Mouse (Mus musculus) midbrain, embryonic 11.5 days (tissue): Measurements from ENCODE around the gene H2-M2. TPM values are rescaled to one million over a fixed set of nuclear protein-coding genes. Genes with fewer than 3 reads are reported as not detected.
"Not testable (repeated sequence)": the region's sequence is repeated elsewhere in the genome, so short reads cannot be mapped to it uniquely, and the experiment has no call there.

Experiments
- ATAC-seq: fragments of 200-750 bp; cut with Nextera tagmentation; 2 replicates; pipeline ENCODE4 v1.8.0; 2017; ENCODE audit warnings: moderate TSS enrichment, moderate library complexity; ENCODE audit not compliant: low FRiP score
- DNase-seq: peaks from one replicate; pipeline ENCODE4 v3.0.0; 2015; ENCODE audit warnings: low spot score; ENCODE audit errors: missing footprints
- H3K27ac ChIP-seq: fragments of 300-500 bp; sonication (generic); 2 replicates; pipeline ENCODE4 v1.5.1; 2014; ENCODE audit warnings: low read depth, low read length
- H3K27me3 ChIP-seq: fragments of 300-500 bp; sonication (generic); 2 replicates; pipeline ENCODE4 v1.6.1; 2014; ENCODE audit warnings: mild to moderate bottlenecking, low read length, moderate library complexity, mixed read lengths; ENCODE audit not compliant: control insufficient read depth, insufficient read depth
- H3K36me3 ChIP-seq: fragments of 300-500 bp; sonication (generic); 2 replicates; pipeline ENCODE4 v1.6.1; 2014; ENCODE audit warnings: mild to moderate bottlenecking, low read length, moderate library complexity, mixed read lengths; ENCODE audit not compliant: control insufficient read depth, insufficient read depth
- H3K4me1 ChIP-seq: fragments of 300-500 bp; sonication (generic); 2 replicates; pipeline ENCODE4 v1.6.1; 2014; ENCODE audit warnings: low read length; ENCODE audit not compliant: control insufficient read depth, insufficient read depth
- H3K4me2 ChIP-seq: fragments of 300-500 bp; sonication (generic); 2 replicates; pipeline ENCODE4 v1.6.1; 2014; ENCODE audit warnings: mild to moderate bottlenecking, moderate library complexity
- H3K4me3 ChIP-seq: fragments of 300-500 bp; sonication (generic); 2 replicates; pipeline ENCODE4 v1.5.1; 2014; ENCODE audit warnings: low read depth, low read length
- H3K9ac ChIP-seq: fragments of 300-500 bp; sonication (generic); 2 replicates; pipeline ENCODE4 v1.6.1; 2014; ENCODE audit warnings: low read length
- H3K9me3 ChIP-seq: fragments of 300-500 bp; sonication (generic); 2 replicates; pipeline ENCODE4 v1.6.1; 2016; ENCODE audit warnings: low read length; ENCODE audit not compliant: control insufficient read depth
- WGBS: fragments of 180-500 bp; shearing (Covaris S2); extraction: QIAGEN DNeasy Blood & Tissue Kit; methylation state at CpG from one replicate; pipeline ENCODE4 v1.1.7; 2014; 5-methylcytosine and 5-hydroxymethylcytosine counted together
- polyA plus RNA-seq: library from polyadenylated mRNA; unstranded; fragments of >200 nt; fragmentation: Nextera tagmentation; extraction: Ambion mirVana; gene quantifications from 2 replicates; pipeline ENCODE4 v1.2.1, GENCODE M21; 2014

The H2-M2 gene
- not detected in 2 replicates for polyA plus RNA-seq

DNA sequence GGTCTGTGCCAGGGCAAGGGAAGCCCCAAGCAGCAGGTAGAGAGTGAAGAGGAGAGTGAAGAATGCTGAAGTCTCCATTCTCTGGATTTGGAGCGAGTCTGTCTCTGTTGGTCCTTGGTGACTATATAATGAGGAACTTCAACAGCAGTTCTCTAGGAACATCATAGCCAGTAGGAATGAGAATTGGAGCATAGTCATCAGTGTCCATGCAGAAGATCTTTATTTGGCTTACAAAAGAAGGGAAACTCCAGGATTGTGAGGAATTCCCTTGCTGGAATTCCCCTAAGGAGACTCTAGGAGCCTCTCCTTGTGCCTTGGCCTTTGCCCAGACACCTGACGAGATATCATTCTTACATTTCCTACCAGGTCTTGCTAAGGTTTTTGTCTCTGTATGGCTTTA lies at the start of gene H2-M2:
H2-M2 (minus strand) TSS at position 101 of the 400 bp plus-strand sequence.
- ATAC-seq (no peak), DNase-seq (no peak)
- no peak within 1 kb of the TSS for H3K27ac ChIP-seq
- no peaks in the 10 kb centered on the region for H3K9me3 ChIP-seq
- WGBS, result 81% methylated on average over 2 of the region's 2 CpGs
- H3K4me1 ChIP-seq, result no peaks in the 10 kb centered on the region
- H3K4me3 ChIP-seq, result no peak within 1 kb of the TSS
- H3K9ac ChIP-seq, result no peak within 1 kb of the TSS
- H3K4me2 ChIP-seq, result no peak within 1 kb of the TSS
- no peaks in the 10 kb centered on the region for H3K36me3 ChIP-seq
- H3K27me3 ChIP-seq, result no peaks in the 10 kb centered on the region

DNA sequence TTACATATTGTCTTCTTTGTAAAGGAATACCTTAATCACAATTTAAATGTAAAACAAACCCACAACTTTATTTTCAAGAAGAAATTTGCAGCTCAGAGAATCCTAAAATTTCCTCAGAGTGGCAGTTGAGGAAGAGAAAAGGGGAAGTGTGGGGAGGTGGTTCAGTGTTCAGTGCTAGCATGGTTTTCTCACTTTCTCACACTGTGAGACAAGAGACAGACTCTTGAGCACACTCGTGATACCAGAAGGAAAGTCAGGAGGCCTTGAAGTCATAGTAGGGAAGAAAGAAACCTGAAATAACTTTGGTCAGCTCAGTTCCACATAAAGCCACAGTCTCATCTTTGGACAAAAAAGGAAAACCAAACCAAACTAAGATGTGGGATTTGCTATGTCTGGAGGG lies 42.1 kb upstream of the H2-M2 start:
- 71% methylated on average over 1 of the region's 1 CpGs for WGBS
- not testable (repeated sequence) for ATAC-seq, H3K36me3 ChIP-seq

DNA sequence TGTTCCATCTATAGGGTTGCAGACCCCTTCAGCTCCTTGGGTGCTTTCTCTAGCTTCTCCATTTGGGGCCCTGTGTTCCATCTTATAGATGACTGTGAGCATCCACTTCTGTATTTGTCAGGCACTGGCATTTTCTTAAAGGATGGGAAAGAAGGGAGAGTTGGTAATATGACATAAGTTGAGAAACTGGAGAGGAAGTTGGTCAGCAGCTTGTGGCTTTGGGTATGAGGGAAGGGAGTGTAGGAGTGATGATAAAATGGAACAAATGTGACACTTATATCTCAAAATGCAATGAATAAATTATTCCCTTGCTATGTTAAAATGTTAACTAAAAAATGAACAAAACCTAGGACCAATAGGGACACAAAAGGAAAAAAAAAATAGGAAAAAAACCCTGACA lies 41.3 kb upstream of the H2-M2 start:
- not testable (repeated sequence) for H3K9me3 ChIP-seq, H3K36me3 ChIP-seq, H3K4me3 ChIP-seq, H3K27ac ChIP-seq, ATAC-seq, H3K27me3 ChIP-seq, H3K4me2 ChIP-seq, H3K9ac ChIP-seq, H3K4me1 ChIP-seq, DNase-seq

More for the DNA sequence above, 42.1 kb upstream of the H2-M2 start:
- H3K9me3 ChIP-seq, H3K27me3 ChIP-seq, H3K9ac ChIP-seq, H3K27ac ChIP-seq, H3K4me2 ChIP-seq, H3K4me3 ChIP-seq, H3K4me1 ChIP-seq, DNase-seq: not testable (repeated sequence)

DNA sequence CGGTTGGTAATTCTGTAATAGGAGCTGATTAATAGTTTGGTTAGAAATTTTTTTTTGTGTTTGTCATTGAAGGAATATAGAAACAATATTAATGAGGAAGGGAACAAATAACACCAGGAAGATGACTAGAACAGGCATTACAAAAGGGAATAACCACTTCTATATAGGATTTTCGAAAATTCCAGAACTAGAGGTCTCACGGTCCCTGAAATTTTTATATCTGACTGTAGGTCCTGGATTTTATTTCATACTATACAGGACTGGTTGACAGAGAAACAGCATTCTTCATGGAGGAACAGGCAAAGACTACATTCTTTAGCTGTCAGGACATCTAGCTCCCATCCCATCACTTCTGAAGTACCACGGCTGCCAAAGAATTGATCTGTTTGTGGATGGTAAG lies 24.4 kb upstream of the H2-M2 start, which contains the start of gene Olfr111:
Olfr111 (plus strand) TSS at position 301 of the 400 bp plus-strand sequence.
- DNase-seq (no peak), ATAC-seq (no peak)
- Histone ChIP-seq H3K9ac (no peak within 1 kb of the TSS), H3K27ac (no peak within 1 kb of the TSS), H3K4me1 (no peaks in the 10 kb centered on the region), H3K9me3 (no peaks in the 10 kb centered on the region), H3K4me3 (no peak within 1 kb of the TSS), H3K4me2 (no peak within 1 kb of the TSS), H3K27me3 (no peaks in the 10 kb centered on the region), H3K36me3 (no peaks in the 10 kb centered on the region)
- 90% methylated on average over 4 of the region's 4 CpGs for WGBS

DNA sequence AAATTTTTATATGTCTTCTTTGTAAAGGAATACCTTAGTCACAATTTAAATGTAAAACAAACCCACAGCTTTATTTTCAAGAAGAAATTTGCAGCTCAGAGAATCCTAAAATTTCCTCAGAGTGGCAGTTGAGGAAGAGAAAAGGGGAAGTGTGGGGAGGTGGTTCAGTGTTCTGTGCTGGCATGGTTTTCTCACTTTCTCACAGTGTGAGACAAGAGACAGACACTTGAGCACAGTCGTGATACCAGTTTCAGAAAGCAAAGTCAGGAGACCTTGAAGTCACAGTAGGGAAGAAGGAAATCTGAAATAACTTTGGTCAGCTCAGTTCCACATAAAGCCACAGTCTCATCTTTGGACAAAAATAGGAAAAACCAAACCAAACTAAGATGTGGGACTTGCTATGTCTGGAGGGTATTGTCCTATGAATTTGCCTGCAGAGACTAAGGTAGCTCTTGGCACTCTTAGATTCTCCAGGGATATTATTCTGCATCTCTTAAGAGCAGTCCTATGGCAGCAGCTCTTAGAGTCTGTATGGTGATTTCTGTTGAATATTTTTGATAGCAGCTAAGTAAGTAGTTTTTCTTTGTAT lies 8.7 kb upstream of the H2-M2 start, which contains the start of gene Olfr110:
Olfr110 (plus strand) TSS at position 539 of the 589 bp plus-strand sequence.
- Histone ChIP-seq H3K9me3 (no peaks in the 10 kb centered on the region), H3K27me3 (no peaks in the 10 kb centered on the region), H3K4me2 (no peak within 1 kb of the TSS), H3K27ac (no peak within 1 kb of the TSS), H3K9ac (no peak within 1 kb of the TSS), H3K4me3 (no peak within 1 kb of the TSS), H3K4me1 (no peaks in the 10 kb centered on the region), H3K36me3 (no peaks in the 10 kb centered on the region)
- DNase-seq (no peak), ATAC-seq (no peak)
- 52% methylated on average over 1 of the region's 1 CpGs for WGBS

DNA sequence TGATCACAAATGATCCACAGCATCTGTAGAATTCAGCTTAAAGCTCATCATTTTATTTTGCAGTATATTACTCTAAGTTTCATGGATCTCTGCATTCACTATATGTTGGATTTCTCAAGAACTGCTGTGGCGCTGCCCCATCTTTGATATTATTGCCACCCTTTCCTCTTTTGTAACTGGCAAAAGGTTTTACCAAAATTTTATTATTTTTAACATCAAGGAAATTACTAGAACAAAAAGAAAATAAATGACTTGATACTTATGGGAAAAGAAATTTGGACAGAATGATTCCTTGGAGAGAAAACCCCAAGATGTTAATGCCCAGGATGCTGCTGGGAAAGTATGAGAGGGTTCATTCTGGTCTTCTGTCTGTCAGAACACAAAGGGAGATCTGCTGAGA lies 24.7 kb downstream of the H2-M2 start, which contains the start of gene Olfr109:
Olfr109 (plus strand) TSS at position 301 of the 400 bp plus-strand sequence.
- H3K4me3 ChIP-seq, result no peak within 1 kb of the TSS
- no peaks in the 10 kb centered on the region for H3K36me3 ChIP-seq
- no peaks in the 10 kb centered on the region for H3K27me3 ChIP-seq
- ATAC-seq (no peak), DNase-seq (no peak)
- H3K9me3 ChIP-seq, result no peaks in the 10 kb centered on the region
- H3K27ac ChIP-seq, result no peak within 1 kb of the TSS
- WGBS, result 87% methylated on average over 1 of the region's 1 CpGs
- no peak within 1 kb of the TSS for H3K4me2 ChIP-seq
- H3K4me1 ChIP-seq, result no peaks in the 10 kb centered on the region
- no peak within 1 kb of the TSS for H3K9ac ChIP-seq

DNA sequence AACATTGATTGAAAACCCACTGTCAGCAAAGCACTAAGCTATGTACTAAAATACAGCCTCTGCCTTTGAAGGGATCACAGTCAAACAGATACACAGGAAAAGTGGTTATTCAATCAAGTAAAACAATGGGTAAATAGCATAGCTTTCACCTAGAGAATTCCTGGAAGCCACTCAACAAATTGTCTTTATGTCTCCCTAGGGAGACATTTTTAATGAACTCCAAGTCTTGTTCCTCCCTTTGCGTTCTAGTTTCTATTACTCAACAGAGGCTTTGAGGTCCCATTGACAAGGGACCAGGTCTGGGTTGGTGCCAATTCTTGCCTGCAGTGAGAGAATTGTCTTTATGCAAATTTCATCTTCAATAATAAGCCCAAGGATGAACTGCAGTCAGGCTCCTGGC lies 38.2 kb downstream of the H2-M2 start, which contains the start of gene Olfr108:
Olfr108 (plus strand) TSS at position 301 of the 400 bp plus-strand sequence.
- no peak for DNase-seq
- Histone ChIP-seq H3K4me1 (no peaks in the 10 kb centered on the region), H3K9me3 (no peaks in the 10 kb centered on the region), H3K27ac (no peak within 1 kb of the TSS), H3K4me2 (no peak within 1 kb of the TSS), H3K9ac (no peak within 1 kb of the TSS), H3K27me3 (no peaks in the 10 kb centered on the region), H3K4me3 (no peak within 1 kb of the TSS), H3K36me3 (no peaks in the 10 kb centered on the region)
- ATAC-seq, result no peak
- 86% methylated on average over 1 of the region's 1 CpGs for WGBS

Other genes starting within 250 kb of the H2-M2 start
- gene Olfr97, start 246.2 kb downstream of the H2-M2 start, polyA plus RNA-seq, result not detected in 2 replicates
- not detected in 2 replicates for gene Olfr98, start 219.8 kb downstream of the H2-M2 start, polyA plus RNA-seq
- 1.4 and 1.8 TPM in 2 replicates for gene H2-M3, start 213.3 kb downstream of the H2-M2 start, polyA plus RNA-seq
- gene Olfr99, start 200.1 kb downstream of the H2-M2 start, polyA plus RNA-seq, result not detected in 2 replicates
- not detected in 2 replicates for gene Olfr101, start 179.2 kb downstream of the H2-M2 start, polyA plus RNA-seq
- not detected in 2 replicates for gene Olfr102, start 166.5 kb downstream of the H2-M2 start, polyA plus RNA-seq
- gene Olfr103, start 143.9 kb downstream of the H2-M2 start, polyA plus RNA-seq, result not detected in 2 replicates
- not detected in 2 replicates for gene Olfr104-ps, start 124.0 kb downstream of the H2-M2 start, polyA plus RNA-seq
- gene Olfr105-ps, start 104.5 kb downstream of the H2-M2 start, polyA plus RNA-seq, result not detected in 2 replicates
- gene Olfr106-ps, start 93.2 kb downstream of the H2-M2 start, polyA plus RNA-seq, result not detected in 2 replicates
- gene Olfr107, start 84.3 kb downstream of the H2-M2 start, polyA plus RNA-seq, result not detected in 2 replicates
- not detected in 2 replicates for gene Olfr108, start 38.1 kb downstream of the H2-M2 start, polyA plus RNA-seq
- not detected in 2 replicates for gene Olfr109, start 24.6 kb downstream of the H2-M2 start, polyA plus RNA-seq
- gene Olfr110, start 8.9 kb upstream of the H2-M2 start, polyA plus RNA-seq, result not detected in 2 replicates
- gene Olfr111, start 24.5 kb upstream of the H2-M2 start, polyA plus RNA-seq, result not detected in 2 replicates
- gene Olfr112, start 85.9 kb upstream of the H2-M2 start, polyA plus RNA-seq, result not detected in 2 replicates
- not detected in 2 replicates for gene Olfr113, start 94.1 kb upstream of the H2-M2 start, polyA plus RNA-seq
- gene Olfr114, start 109.2 kb upstream of the H2-M2 start, polyA plus RNA-seq, result not detected in 2 replicates
- not detected in 2 replicates for gene Olfr115, start 143.6 kb upstream of the H2-M2 start, polyA plus RNA-seq
- not detected in 2 replicates for gene Olfr116, start 143.6 kb upstream of the H2-M2 start, polyA plus RNA-seq
- not detected in 2 replicates for gene Olfr117, start 180.2 kb upstream of the H2-M2 start, polyA plus RNA-seq
- gene Olfr118, start 183.4 kb upstream of the H2-M2 start, polyA plus RNA-seq, result not detected in 2 replicates
- not detected in 2 replicates for gene Olfr119, start 213.0 kb upstream of the H2-M2 start, polyA plus RNA-seq
- not detected in 2 replicates for gene Olfr120, start 238.3 kb upstream of the H2-M2 start, polyA plus RNA-seq